Mouse (Mus musculus): ENCODE results near the gene Dagla.

The Dagla gene

GRCm38 (mm10) chr19:10304810-10305544 is at the start of gene Dagla:
Gene Dagla (minus strand): TSS chr19:10304877.
- peak; percentile 68 to 69 for DNase-seq

GRCm38 (mm10) chr19:10352218-10352617 is 47.5 kb upstream of the Dagla start:
- no peak for DNase-seq

GRCm38 (mm10) chr19:10347628-10348273 is 43.1 kb upstream of the Dagla start:
- DNase-seq, result no peak

GRCm38 (mm10) chr19:10345696-10346095 is 41.0 kb upstream of the Dagla start:
- no peak for DNase-seq

- DNase-seq, result no peak
These were observed 39.2 kb upstream of the Dagla start for GRCm38 (mm10) chr19:10343866-10344265.

- peak; percentile 18 to 21 for DNase-seq
These were observed 37.3 kb upstream of the Dagla start for GRCm38 (mm10) chr19:10341817-10342439.

GRCm38 (mm10) chr19:10341152-10341551 is 36.5 kb upstream of the Dagla start:
- peak; percentile 16 to 34 for DNase-seq

GRCm38 (mm10) chr19:10340661-10341060 is 36.0 kb upstream of the Dagla start:
- DNase-seq, result no peak

- DNase-seq, result no peak
These were observed 34.6 kb upstream of the Dagla start for GRCm38 (mm10) chr19:10339271-10339670.

- no peak for DNase-seq
These were observed 34.0 kb upstream of the Dagla start for GRCm38 (mm10) chr19:10338724-10339123.

- DNase-seq, result no peak
These were observed 29.8 kb upstream of the Dagla start for GRCm38 (mm10) chr19:10334467-10334866.

- DNase-seq, result peak; percentile 33 to 45
These were observed 29.0 kb upstream of the Dagla start for GRCm38 (mm10) chr19:10333545-10334252.

- no peak for DNase-seq
These were observed 27.0 kb upstream of the Dagla start for GRCm38 (mm10) chr19:10331706-10332105.

- DNase-seq, result no peak
These were observed 24.4 kb upstream of the Dagla start for GRCm38 (mm10) chr19:10329033-10329432.

GRCm38 (mm10) chr19:10326609-10327008 is 21.9 kb upstream of the Dagla start:
- no peak for DNase-seq

- DNase-seq, result no peak
These were observed 19.2 kb upstream of the Dagla start for GRCm38 (mm10) chr19:10323860-10324259.

- DNase-seq, result peak; percentile 37 to 69
These were observed 18.7 kb upstream of the Dagla start for GRCm38 (mm10) chr19:10323362-10323837.

- DNase-seq, result peak in 1 of 2 experiments; percentile 16
These were observed 13.1 kb upstream of the Dagla start for GRCm38 (mm10) chr19:10317795-10318194.

GRCm38 (mm10) chr19:10317358-10317757 is 12.7 kb upstream of the Dagla start:
- DNase-seq, result no peak

- DNase-seq, result no peak
These were observed 12.3 kb upstream of the Dagla start for GRCm38 (mm10) chr19:10316956-10317355.

- no peak for DNase-seq
These were observed 7.4 kb upstream of the Dagla start for GRCm38 (mm10) chr19:10312072-10312471.

- no peak for DNase-seq
These were observed 4.3 kb upstream of the Dagla start for GRCm38 (mm10) chr19:10308990-10309389.

GRCm38 (mm10) chr19:10307941-10308340 is 3.3 kb upstream of the Dagla start:
- no peak for DNase-seq
